Mouse (Mus musculus) c-Kit-positive CD71-negative TER-119-negative erythroid progenitor cells, embryonic 14.5 days (primary cell): ENCODE results near the gene En1.
A peak's percentile ranks its signal among the peaks of the same experiment; 100 is the strongest.

Experiments used
- DNase-seq: peaks from one replicate; pipeline ENCODE4 v3.0.0-alpha.2; 2013; ENCODE audit warnings: low read depth

En1 gene

GRCm38 (mm10) chr1:120602031-120602730 lies at the start of gene En1:
Gene En1 (plus strand): TSS chr1:120602418.
- no peak for DNase-seq

- DNase-seq, result no peak
Measured at GRCm38 (mm10) chr1:120556926-120557846, 45.0 kb upstream of the En1 start.

GRCm38 (mm10) chr1:120558341-120559285 lies 43.6 kb upstream of the En1 start:
- no peak for DNase-seq

DNA sequence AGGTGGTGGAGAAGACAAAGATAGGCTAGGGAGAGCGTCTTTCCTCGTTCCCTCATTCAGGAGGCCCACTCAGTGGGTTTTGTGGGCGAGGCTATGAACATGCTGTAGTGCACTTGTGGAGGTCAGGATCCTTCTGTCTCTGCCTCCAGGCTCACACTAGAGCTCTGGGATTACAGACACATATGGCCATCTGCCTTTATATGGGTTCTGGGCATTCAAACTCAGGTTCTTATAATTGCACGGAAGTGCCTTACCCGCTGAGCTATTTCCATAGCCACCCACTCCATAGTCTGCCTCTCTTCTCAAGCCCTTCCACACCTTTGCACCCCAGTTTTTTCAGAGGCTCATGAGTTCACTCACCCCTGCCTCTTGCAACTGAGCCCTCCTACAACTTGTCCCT lies 42.3 kb upstream of the En1 start:
- DNase-seq, result no peak

GRCm38 (mm10) chr1:120581306-120581705 lies 20.9 kb upstream of the En1 start:
- DNase-seq, result no peak

DNA sequence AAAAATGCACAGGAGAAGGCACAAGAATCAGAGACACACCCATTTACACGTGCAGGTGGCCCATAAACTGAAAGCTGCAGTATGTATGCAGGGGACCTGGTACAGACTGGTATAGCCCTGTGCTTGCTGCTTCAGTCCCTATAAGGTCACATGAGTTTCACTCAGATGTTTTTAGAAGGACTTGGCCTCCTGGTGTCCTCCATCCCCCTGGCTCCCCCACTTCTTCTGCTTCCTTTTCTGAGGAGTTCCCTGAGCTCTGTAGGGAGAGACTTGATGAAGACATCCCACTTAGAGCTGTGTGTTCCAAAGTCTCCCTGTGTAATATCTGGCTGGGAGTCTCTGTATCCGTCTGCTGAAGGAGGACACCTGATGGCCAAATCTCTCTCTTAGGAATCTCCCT lies 16.7 kb upstream of the En1 start:
- DNase-seq, result no peak

- DNase-seq, result peak; percentile 56
Measured at GRCm38 (mm10) chr1:120586500-120587110, 15.6 kb upstream of the En1 start.

- no peak for DNase-seq
Measured at GRCm38 (mm10) chr1:120587431-120587830, 14.8 kb upstream of the En1 start.

DNA sequence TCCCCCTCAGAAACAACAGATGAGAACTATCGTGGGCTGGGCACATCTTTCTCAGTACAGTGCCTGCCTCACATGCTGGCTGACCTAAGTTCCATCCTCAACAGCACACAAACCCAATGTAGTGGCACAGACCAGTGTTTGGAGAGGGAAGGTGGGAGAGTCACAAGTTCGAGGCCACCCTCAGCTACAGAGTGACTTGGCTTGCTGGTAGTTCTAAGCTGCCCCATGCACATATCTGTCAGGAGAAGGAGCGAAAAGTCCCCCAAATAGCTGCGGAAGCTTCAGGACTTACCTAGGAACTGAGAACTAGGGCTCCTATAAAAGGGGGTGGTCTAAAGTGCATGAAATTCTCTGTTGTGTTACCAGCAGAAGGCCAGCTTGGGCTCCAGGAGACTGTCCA lies 14.3 kb upstream of the En1 start:
- no peak for DNase-seq

GRCm38 (mm10) chr1:120588362-120589027 lies 13.7 kb upstream of the En1 start:
- no peak for DNase-seq

- no peak for DNase-seq
Measured at GRCm38 (mm10) chr1:120593236-120593919, 8.8 kb upstream of the En1 start.

DNA sequence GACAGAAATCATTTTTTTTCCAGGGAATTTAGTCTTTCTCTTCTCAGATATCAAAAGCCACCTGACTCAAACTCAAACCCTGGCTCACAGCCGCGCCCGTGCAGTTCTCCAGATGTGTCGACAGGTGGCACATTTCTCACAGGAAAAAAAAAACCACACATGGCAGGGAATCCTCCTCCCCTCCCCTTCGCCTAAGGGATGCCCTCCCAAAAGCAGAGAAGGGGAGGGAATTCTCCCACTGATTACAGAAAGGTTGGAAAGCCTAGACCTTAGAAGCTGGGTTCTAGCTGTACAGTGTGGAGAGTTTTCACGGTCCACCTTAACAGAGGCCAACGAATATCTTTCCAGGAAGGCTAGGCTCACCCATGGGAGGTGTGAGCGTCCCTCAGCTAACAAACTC lies 7.6 kb upstream of the En1 start:
- DNase-seq, result no peak

- DNase-seq, result no peak
Measured at GRCm38 (mm10) chr1:120595471-120596240, 6.6 kb upstream of the En1 start.

DNA sequence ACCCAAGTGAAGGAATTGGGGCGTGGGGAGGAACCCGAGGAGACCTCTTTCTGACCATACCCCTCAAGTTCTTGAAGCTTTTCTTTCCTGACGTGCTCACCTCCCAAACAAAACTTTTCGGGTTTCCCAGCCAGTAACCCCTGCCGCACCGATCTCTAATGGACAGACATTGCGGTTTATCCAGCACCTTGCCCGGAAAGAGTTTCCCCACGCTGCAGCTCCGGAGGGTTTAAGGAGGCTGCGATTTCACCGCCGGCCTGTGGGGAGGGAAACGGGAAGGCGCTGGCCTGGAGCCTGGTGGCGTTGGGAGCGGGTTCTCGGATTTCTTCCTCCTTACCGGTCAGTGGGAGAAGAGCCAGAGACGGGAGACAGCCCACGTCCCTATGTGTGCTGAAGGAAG lies 5.9 kb upstream of the En1 start:
- DNase-seq, result no peak

GRCm38 (mm10) chr1:120596784-120597183 lies 5.4 kb upstream of the En1 start:
- DNase-seq, result no peak

DNA sequence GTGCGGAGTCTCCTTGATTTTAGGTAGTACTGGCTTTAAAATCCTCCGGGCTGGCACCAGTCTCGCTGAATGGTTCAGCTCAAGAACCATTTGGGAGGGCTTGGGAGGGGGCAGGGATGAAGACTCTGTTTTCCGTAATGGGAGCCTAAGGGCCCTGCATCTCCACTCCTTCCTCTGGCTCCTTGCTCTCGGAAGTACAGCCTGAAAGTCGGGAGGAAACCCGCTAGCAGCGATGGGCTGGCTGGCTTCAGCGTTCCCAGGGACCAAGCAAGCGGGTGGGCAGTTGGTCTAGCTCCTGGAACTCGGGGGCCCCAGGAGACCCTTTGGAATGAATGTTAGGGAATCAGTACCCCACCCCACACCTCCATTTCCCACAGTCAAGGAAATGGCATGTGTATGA lies 4.9 kb upstream of the En1 start:
- DNase-seq, result no peak

DNA sequence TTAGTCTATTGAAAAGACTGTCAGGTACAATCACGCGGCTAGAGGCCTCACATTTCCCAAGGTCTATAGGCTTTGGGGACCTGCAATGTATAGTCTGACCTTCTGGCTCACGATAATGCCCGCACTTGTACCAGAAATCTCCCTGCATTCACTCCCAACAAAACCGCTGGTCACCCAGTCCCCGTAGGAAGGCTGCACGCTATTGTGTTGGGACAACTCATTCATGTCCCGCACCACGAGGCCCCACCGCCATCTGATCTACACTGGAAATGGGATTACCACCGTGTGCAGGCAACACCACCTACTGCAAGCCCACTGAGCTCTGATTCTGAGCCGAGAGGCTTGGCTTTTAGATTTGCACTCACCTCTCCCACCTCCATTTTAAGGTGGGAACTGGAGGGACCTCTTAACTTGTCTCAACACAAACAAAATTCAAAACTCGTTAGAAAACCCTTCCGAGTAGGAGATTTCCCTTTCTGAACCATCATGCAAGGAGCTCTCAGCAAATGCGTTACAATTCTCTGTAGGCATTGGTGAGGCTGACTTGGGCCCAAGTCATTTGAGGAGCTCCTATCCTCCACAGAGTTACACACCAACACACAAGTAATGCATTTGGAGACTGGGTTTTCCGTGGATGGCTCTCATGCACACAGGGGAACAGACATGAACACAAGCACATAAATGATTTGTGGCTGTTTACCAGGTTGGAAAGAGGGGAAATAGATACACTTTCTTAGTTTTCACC lies 3.9 kb upstream of the En1 start:
- DNase-seq, result no peak

- DNase-seq, result no peak
Measured at GRCm38 (mm10) chr1:120599321-120600148, 2.7 kb upstream of the En1 start.
